Mouse (Mus musculus) C2C12 (cell line): ENCODE measurements around the gene Gcnt7. TPM values are rescaled to one million over a fixed set of nuclear protein-coding genes. Genes with fewer than 3 reads are reported as not detected.

Source experiments
- H3K27me3 ChIP-seq: one replicate; pipeline ENCODE4 v1.6.1; 2011; ENCODE audit not compliant: control insufficient read depth, insufficient read depth, insufficient read length
- H3K36me3 ChIP-seq: one replicate; pipeline ENCODE4 v1.6.1; 2011; ENCODE audit not compliant: control insufficient read depth, insufficient read depth
- H3K4me3 ChIP-seq: one replicate; pipeline ENCODE4 v1.5.1; 2011; ENCODE audit warnings: mild to moderate bottlenecking, control low read depth; ENCODE audit not compliant: poor library complexity, insufficient read depth, severe bottlenecking
- H3K79me2 ChIP-seq: one replicate; pipeline ENCODE4 v1.6.1; 2011; ENCODE audit not compliant: control insufficient read depth, insufficient read depth
- H3K79me3 ChIP-seq: one replicate; pipeline ENCODE4 v1.6.1; 2011; ENCODE audit warnings: low read depth, control low read depth
- H3ac ChIP-seq: one replicate; pipeline ENCODE3; 2011; ENCODE audit warnings: low read depth; ENCODE audit not compliant: control insufficient read depth, insufficient read length
- CEBPB ChIP-seq: IDR thresholded peaks from one replicate; pipeline ENCODE4 v1.6.1; 2011; ENCODE audit warnings: low read depth, mild to moderate bottlenecking, control low read depth, moderate library complexity
- CTCF ChIP-seq: IDR thresholded peaks from one replicate; pipeline ENCODE4 v1.5.1; 2011; ENCODE audit not compliant: control insufficient read depth, insufficient read depth, insufficient read length
- FOSL1 ChIP-seq: IDR thresholded peaks from one replicate; pipeline ENCODE4 v1.8.0; 2011; ENCODE audit warnings: mild to moderate bottlenecking, low read length; ENCODE audit not compliant: poor library complexity, insufficient read depth, severe bottlenecking
- MAX ChIP-seq: IDR thresholded peaks from one replicate; pipeline ENCODE4 v1.6.1; 2011; ENCODE audit warnings: mild to moderate bottlenecking, control low read depth
- MYOD1 ChIP-seq: IDR thresholded peaks from one replicate; pipeline ENCODE4 v1.6.1; 2011; ENCODE audit warnings: low read depth; ENCODE audit not compliant: control insufficient read depth, insufficient read length
- MYOG ChIP-seq: IDR thresholded peaks from one replicate; pipeline ENCODE4 v1.6.1; 2011; ENCODE audit not compliant: control insufficient read depth, insufficient read length; ENCODE audit errors: extremely low read depth
- USF1 ChIP-seq: IDR thresholded peaks from one replicate; pipeline ENCODE4 v1.6.1; 2011; ENCODE audit warnings: low read depth, mild to moderate bottlenecking, control low read depth, moderate library complexity
- polyA plus RNA-seq: library from polyadenylated mRNA; unstranded; fragments of >200 nt; fragmentation: generic; extraction: Trizol; gene quantifications from one replicate; pipeline ENCODE4 v1.2.1, GENCODE M21; 2012; ENCODE audit warnings: missing spikeins

Gcnt7 gene
- polyA plus RNA-seq, 1 experiment: 0.14 TPM

DNA sequence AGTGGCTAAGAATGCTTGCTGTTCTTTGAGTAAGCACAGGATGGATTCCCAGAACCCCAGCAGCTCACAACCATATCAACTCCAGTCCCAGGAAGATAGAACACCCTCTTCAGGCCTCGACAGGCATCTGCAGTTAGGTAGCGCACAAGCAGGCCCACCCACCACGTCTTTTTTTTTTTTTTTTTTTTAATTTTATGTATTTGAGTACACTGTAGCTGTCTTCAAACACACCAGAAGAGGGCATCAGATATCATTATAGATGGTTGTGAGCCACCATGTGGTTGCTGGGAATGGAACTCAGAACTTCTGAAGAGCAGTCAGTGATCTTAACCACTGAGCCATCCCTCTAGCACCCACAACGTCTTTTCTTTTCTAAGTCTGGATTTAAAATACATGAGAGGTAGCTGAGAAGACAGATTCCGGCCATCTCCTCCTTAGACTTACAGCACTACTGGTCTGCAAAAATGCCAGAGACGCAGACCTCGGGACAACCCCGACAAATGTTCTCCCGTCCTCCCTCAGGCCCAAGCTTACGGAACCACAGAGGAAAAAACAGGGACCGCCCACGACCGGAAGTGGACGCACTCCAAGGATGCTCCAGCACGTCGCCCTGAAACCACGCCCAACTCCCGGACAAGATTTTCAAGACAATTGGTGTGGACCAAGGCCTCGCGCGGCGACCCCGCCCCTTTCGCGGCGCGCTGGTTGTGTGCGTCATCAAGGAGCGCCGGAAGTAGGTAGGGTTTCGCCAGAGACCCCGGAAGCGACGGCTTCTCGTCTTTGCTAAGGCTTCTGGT lies 18.4 kb downstream of the Gcnt7 start, which contains the start of gene Rtf2:
Gene Rtf2, plus strand, starts transcription at position 714 of the 797 bp plus-strand sequence.
- peaks cover 46% of the 10 kb centered on the region for H3K79me2 ChIP-seq
- H3K79me3 ChIP-seq: peaks cover 34% of the 10 kb centered on the region
- H3K27me3 ChIP-seq: peaks cover 12% of the 10 kb centered on the region
- H3ac ChIP-seq: peak within 1 kb of the TSS; percentile 90
- no peak for TF ChIP-seq MYOG
- no peak for TF ChIP-seq USF1
- TF ChIP-seq CEBPB: no peak
- TF ChIP-seq MAX: peak; percentile 25
- TF ChIP-seq CTCF: no peak
- no peak for TF ChIP-seq FOSL1
- peak within 1 kb of the TSS; percentile 72 for H3K4me3 ChIP-seq
- H3K36me3 ChIP-seq: peaks cover 5% of the 10 kb centered on the region

DNA sequence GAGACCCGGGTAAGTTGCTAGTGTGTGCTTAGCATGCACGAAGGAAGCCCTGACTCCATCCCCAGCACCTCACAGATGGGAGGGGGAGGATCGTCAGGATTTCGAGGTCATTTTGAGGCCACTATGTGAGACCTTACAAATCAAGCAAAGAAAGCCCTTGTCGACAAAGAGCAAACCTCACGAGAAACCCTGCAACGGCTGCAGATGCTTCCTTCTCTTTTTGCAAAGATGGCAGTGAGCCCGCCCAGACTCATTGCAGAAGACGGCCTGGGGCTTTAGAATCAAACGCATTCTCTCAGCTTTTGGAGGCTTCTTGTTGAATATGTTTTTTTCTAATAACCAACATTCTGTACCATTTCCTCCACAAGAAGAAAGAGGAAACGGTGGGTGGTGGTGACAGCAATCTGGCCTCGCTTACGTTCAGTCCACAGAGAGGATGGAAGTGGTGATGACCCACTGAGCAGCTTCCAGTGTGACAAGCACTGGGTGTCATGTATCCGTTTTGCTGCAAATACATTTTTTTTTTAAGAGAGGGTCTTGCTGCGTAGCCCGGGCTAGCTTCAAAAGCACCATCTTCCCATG lies 20.9 kb downstream of the Gcnt7 start:
- no peaks in the 10 kb centered on the region for H3K36me3 ChIP-seq
- TF ChIP-seq CEBPB (no peak), MYOD1 (no peak), MYOG (no peak), MAX (no peak), USF1 (no peak), CTCF (no peak), FOSL1 (no peak)
- peaks cover 15% of the 10 kb centered on the region for H3K27me3 ChIP-seq
- H3K79me2 ChIP-seq: peaks cover 21% of the 10 kb centered on the region
- no peak overlapping the region for H3ac ChIP-seq
- H3K4me3 ChIP-seq: no peak overlapping the region
- H3K79me3 ChIP-seq: peaks cover 19% of the 10 kb centered on the region

DNA sequence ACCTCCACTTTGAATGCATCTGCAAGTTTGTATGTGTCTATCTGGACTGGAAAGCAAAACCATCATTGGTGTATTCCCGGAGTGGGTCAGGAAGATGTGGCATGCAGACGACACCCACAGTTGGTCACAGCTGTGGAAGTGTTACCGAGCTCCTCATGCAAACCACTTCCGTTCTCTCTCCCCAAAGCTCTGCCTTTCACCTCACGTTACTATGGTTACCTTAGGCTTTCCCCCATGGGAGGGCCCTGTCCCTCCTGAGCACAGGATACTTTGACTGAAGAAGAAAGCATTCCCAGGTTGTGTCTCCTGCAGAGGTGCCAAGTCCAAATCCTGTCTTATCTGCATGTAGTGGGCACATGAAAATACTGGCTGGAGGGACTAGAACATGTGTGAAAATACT lies 24.6 kb downstream of the Gcnt7 start:
- TF ChIP-seq MAX: no peak
- TF ChIP-seq MYOD1: no peak
- TF ChIP-seq CEBPB: no peak
- TF ChIP-seq USF1: no peak
- TF ChIP-seq FOSL1: no peak
- no peak for TF ChIP-seq CTCF
- no peak for TF ChIP-seq MYOG
- H3K27me3 ChIP-seq: peaks cover 35% of the 10 kb centered on the region
- no peaks in the 10 kb centered on the region for H3K79me3 ChIP-seq
- no peaks in the 10 kb centered on the region for H3K79me2 ChIP-seq
- H3K36me3 ChIP-seq: no peaks in the 10 kb centered on the region
- no peak overlapping the region for H3ac ChIP-seq
- no peak overlapping the region for H3K4me3 ChIP-seq

DNA sequence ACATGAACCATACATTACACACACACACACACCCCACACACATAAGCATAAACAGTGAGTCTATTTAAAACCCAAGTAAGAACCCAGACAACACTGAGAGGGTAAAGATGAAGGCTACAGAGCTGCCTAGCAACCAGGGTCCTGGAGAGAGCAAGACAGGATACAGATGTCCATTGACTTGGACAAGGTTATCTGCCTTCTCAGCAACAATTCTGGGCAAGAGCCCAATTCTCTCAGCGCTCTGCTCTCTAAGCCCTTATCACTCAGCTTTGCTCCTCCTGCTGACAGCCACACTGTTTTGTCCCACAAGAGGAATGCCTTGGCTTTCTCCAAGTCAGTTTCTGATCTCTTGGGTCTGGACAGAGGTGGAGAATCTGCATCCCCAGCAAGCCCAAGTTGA lies 27.8 kb downstream of the Gcnt7 start:
- TF ChIP-seq MAX (no peak), USF1 (no peak), FOSL1 (no peak), CEBPB (no peak), MYOG (no peak), MYOD1 (no peak), CTCF (no peak)

DNA sequence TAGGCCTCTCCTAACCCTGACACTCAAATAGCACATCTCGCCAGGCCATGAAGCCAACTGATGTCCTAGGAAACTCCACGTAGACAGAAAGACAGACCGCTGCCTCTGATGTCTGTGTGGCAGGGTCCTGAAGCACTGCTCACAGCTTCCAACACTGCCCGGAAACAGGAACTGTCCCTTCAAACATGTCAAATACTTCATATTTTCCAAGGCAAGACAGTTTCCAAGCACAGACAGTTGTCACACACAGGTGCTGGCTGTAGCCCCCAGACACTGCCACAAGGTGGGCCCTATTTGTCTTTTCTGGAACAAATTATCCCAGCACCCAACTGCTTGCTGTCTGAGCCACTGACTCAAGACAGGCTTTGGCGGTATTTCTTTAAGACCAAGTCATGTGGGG lies 40.2 kb downstream of the Gcnt7 start:
- Histone ChIP-seq H3K4me3 (no peak overlapping the region), H3K36me3 (no peaks in the 10 kb centered on the region), H3K79me2 (no peaks in the 10 kb centered on the region), H3ac (no peak overlapping the region), H3K79me3 (no peaks in the 10 kb centered on the region), H3K27me3 (peaks cover 9% of the 10 kb centered on the region)
- TF ChIP-seq CEBPB: no peak
- TF ChIP-seq MYOD1: no peak
- TF ChIP-seq CTCF: no peak
- no peak for TF ChIP-seq USF1
- TF ChIP-seq MAX: no peak
- TF ChIP-seq FOSL1: no peak
- TF ChIP-seq MYOG: no peak

More for the DNA sequence above, 27.8 kb downstream of the Gcnt7 start:
- no peaks in the 10 kb centered on the region for H3K79me2 ChIP-seq
- no peaks in the 10 kb centered on the region for H3K36me3 ChIP-seq
- no peaks in the 10 kb centered on the region for H3K79me3 ChIP-seq
- H3ac ChIP-seq: no peak overlapping the region
- H3K4me3 ChIP-seq: no peak overlapping the region
- peaks cover 54% of the 10 kb centered on the region for H3K27me3 ChIP-seq
